Mouse (Mus musculus) stomach, postnatal 0 days (tissue): ENCODE results near the gene Slc9a9. TPM values are rescaled to one million over a fixed set of nuclear protein-coding genes. Genes with fewer than 3 reads are reported as not detected.

Experiments
- ATAC-seq: fragments of 200-750 bp; cut with Nextera tagmentation; 2 replicates; pipeline ENCODE4 v1.8.0; 2017; ENCODE audit not compliant: low FRiP score, low TSS enrichment
- DNase-seq: peaks from one replicate; pipeline ENCODE4 v3.0.0-alpha.2; 2016; ENCODE audit warnings: low spot score
- H3K27ac ChIP-seq: fragments of 300-500 bp; sonication (generic); replicated peaks from 2 replicates; pipeline ENCODE4 v1.5.1; 2014; ENCODE audit warnings: mild to moderate bottlenecking, control low read depth
- H3K27me3 ChIP-seq: fragments of 300-500 bp; sonication (generic); 2 replicates; pipeline ENCODE4 v1.6.1; 2014; ENCODE audit warnings: low read length; ENCODE audit not compliant: control insufficient read depth, insufficient read depth
- H3K36me3 ChIP-seq: fragments of 300-500 bp; sonication (generic); 2 replicates; pipeline ENCODE4 v1.6.1; 2014; ENCODE audit warnings: low read length, mixed read lengths; ENCODE audit not compliant: control insufficient read depth, insufficient read depth
- H3K4me1 ChIP-seq: fragments of 300-500 bp; sonication (generic); replicated peaks from 2 replicates; pipeline ENCODE4 v1.6.1; 2014; ENCODE audit warnings: antibody characterized with exemption; ENCODE audit not compliant: control insufficient read depth, insufficient read depth
- H3K4me2 ChIP-seq: fragments of 300-500 bp; sonication (generic); replicated peaks from 2 replicates; pipeline ENCODE4 v1.6.1; 2014; ENCODE audit warnings: low read depth, mild to moderate bottlenecking, control low read depth, moderate library complexity
- H3K4me3 ChIP-seq: fragments of 300-500 bp; sonication (generic); 2 replicates; pipeline ENCODE4 v1.5.1; 2014; ENCODE audit warnings: low read depth, low read length, control low read depth
- H3K9ac ChIP-seq: fragments of 300-500 bp; sonication (generic); 2 replicates; pipeline ENCODE4 v1.6.1; 2014; ENCODE audit warnings: mild to moderate bottlenecking, low read length, control low read depth, mixed read lengths
- H3K9me3 ChIP-seq: fragments of 300-500 bp; sonication (generic); 2 replicates; pipeline ENCODE4 v1.6.1; 2016; ENCODE audit warnings: low read length; ENCODE audit not compliant: control insufficient read depth
- CTCF ChIP-seq: IDR thresholded peaks from 2 replicates; pipeline ENCODE4 v1.5.1; 2016; ENCODE audit warnings: antibody characterized with exemption, low read depth, mild to moderate bottlenecking, moderate library complexity
- EP300 ChIP-seq: optimal IDR thresholded peaks from 2 replicates; pipeline ENCODE3; 2016; ENCODE audit warnings: antibody characterized with exemption
- WGBS: fragments of 180-500 bp; shearing (Covaris S2); extraction: QIAGEN DNeasy Blood & Tissue Kit; methylation state at CpG from one replicate; pipeline ENCODE4 v1.1.7; 2014; 5-methylcytosine and 5-hydroxymethylcytosine counted together
- polyA plus RNA-seq: library from polyadenylated mRNA; unstranded; fragments of >200 nt; fragmentation: Nextera tagmentation; extraction: Ambion mirVana; gene quantifications from 2 replicates; pipeline ENCODE4 v1.2.1, GENCODE M21; 2015

The Slc9a9 gene
- polyA plus RNA-seq, 1 experiment from 2014 or later = 3.4 TPM

- no peaks in the 10 kb centered on the region for H3K4me1 ChIP-seq
- no peak overlapping the region for H3K4me3 ChIP-seq
- H3K27ac ChIP-seq = no peak overlapping the region
- no peaks in the 10 kb centered on the region for H3K9me3 ChIP-seq
- ATAC-seq (no peak), DNase-seq (no peak)
- no peaks in the 10 kb centered on the region for H3K36me3 ChIP-seq
- WGBS = 75% methylated on average over 4 of the region's 4 CpGs
- no peak overlapping the region for H3K9ac ChIP-seq
- H3K27me3 ChIP-seq = no peaks in the 10 kb centered on the region
- no peak overlapping the region for H3K4me2 ChIP-seq
- TF ChIP-seq CTCF = no peak
- TF ChIP-seq EP300 = no peak
These were observed 510.9 kb downstream of the Slc9a9 start for GRCm38 (mm10) chr9:95180569-95180968.

- ATAC-seq (no peak), DNase-seq (no peak)
- H3K4me3 ChIP-seq = no peak overlapping the region
- H3K4me1 ChIP-seq = no peaks in the 10 kb centered on the region
- H3K9ac ChIP-seq = no peak overlapping the region
- H3K4me2 ChIP-seq = no peak overlapping the region
- H3K27me3 ChIP-seq = no peaks in the 10 kb centered on the region
- no peaks in the 10 kb centered on the region for H3K9me3 ChIP-seq
- H3K36me3 ChIP-seq = no peaks in the 10 kb centered on the region
- 62% methylated on average over 13 of the region's 13 CpGs for WGBS
- TF ChIP-seq CTCF = no peak
- TF ChIP-seq EP300 = no peak
- no peak overlapping the region for H3K27ac ChIP-seq
These were observed 511.7 kb downstream of the Slc9a9 start for GRCm38 (mm10) chr9:95181241-95182043.

- DNase-seq (no peak), ATAC-seq (no peak)
- no peaks in the 10 kb centered on the region for H3K4me1 ChIP-seq
- H3K4me2 ChIP-seq = no peak overlapping the region
- WGBS = 79% methylated on average over 7 of the region's 7 CpGs
- no peak overlapping the region for H3K4me3 ChIP-seq
- no peak overlapping the region for H3K27ac ChIP-seq
- H3K9me3 ChIP-seq = no peaks in the 10 kb centered on the region
- H3K36me3 ChIP-seq = no peaks in the 10 kb centered on the region
- no peak overlapping the region for H3K9ac ChIP-seq
- H3K27me3 ChIP-seq = no peaks in the 10 kb centered on the region
- no peak for TF ChIP-seq CTCF
- no peak for TF ChIP-seq EP300
These were observed 512.6 kb downstream of the Slc9a9 start for GRCm38 (mm10) chr9:95182272-95182671.

GRCm38 (mm10) chr9:95184453-95184852 lies 514.7 kb downstream of the Slc9a9 start:
- DNase-seq (no peak), ATAC-seq (no peak)
- H3K9ac ChIP-seq = no peak overlapping the region
- no peaks in the 10 kb centered on the region for H3K36me3 ChIP-seq
- 0 out of 2 replicates have a peak, but pooled peaks cover 4% of the 10 kb centered on the region for H3K4me1 ChIP-seq
- WGBS = 72% methylated on average over 5 of the region's 5 CpGs
- no peak for TF ChIP-seq CTCF
- TF ChIP-seq EP300 = no peak
- H3K27me3 ChIP-seq = no peaks in the 10 kb centered on the region
- H3K4me3 ChIP-seq = no peak overlapping the region
- no peak overlapping the region for H3K4me2 ChIP-seq
- no peak overlapping the region for H3K27ac ChIP-seq
- no peaks in the 10 kb centered on the region for H3K9me3 ChIP-seq

GRCm38 (mm10) chr9:95185840-95186239 lies 516.1 kb downstream of the Slc9a9 start:
- H3K4me1 ChIP-seq = 0 out of 2 replicates have a peak, but pooled peaks cover 4% of the 10 kb centered on the region
- H3K27ac ChIP-seq = no peak overlapping the region

More at GRCm38 (mm10) chr9:95185840-95186239, 516.1 kb downstream of the Slc9a9 start:
- DNase-seq (no peak), ATAC-seq (no peak)
- Histone ChIP-seq H3K4me3 (no peak overlapping the region), H3K27me3 (no peaks in the 10 kb centered on the region), H3K9ac (no peak overlapping the region), H3K9me3 (no peaks in the 10 kb centered on the region), H3K4me2 (no peak overlapping the region), H3K36me3 (no peaks in the 10 kb centered on the region)
- 60% methylated on average over 3 of the region's 3 CpGs for WGBS
- TF ChIP-seq CTCF (no peak), EP300 (no peak)
